Mouse (Mus musculus) MEL (cell line): ENCODE results near the gene Plekhm3. TPM values are rescaled to one million over a fixed set of nuclear protein-coding genes. Genes with fewer than 3 reads are reported as not detected.

Experiments used
- DNase-seq: peaks from one replicate; pipeline ENCODE4 v3.0.0; 2011; ENCODE audit warnings: low read depth, low spot score
- H3K27ac ChIP-seq: 2 replicates; pipeline ENCODE4 v1.5.1; 2012; ENCODE audit warnings: low read depth, mild to moderate bottlenecking, control low read depth, low read length, moderate library complexity; ENCODE audit not compliant: control insufficient read depth
- H3K27me3 ChIP-seq, 2 experiments: fragments of 150-350 bp in 1 of 2; sonication (generic) in 1 of 2; 2 replicates each; pipeline ENCODE4 v1.6.1; 2012; ENCODE audit warnings: low read length in 2 of 2, mild to moderate bottlenecking in 2 of 2, improper control_type of control experiment in 1 of 2, moderate library complexity in 1 of 2; ENCODE audit not compliant: insufficient read depth in 2 of 2, control insufficient read depth in 1 of 2
- H3K36me3 ChIP-seq, 2 experiments: 2 replicates each; pipeline ENCODE4 v1.6.1; 2012 to 2014; ENCODE audit warnings: low read length in 2 of 2, improper control_type of control experiment in 1 of 2, inconsistent platforms in 1 of 2, mild to moderate bottlenecking in 1 of 2; ENCODE audit not compliant: insufficient read depth in 2 of 2, control insufficient read depth in 1 of 2
- H3K4me1 ChIP-seq, 2 experiments: fragments of 150-350 bp in 1 of 2; sonication (generic) in 1 of 2; 2 replicates each; pipeline ENCODE4 v1.6.1; 2012; ENCODE audit warnings: low read length in 2 of 2, improper control_type of control experiment in 1 of 2, mild to moderate bottlenecking in 1 of 2; ENCODE audit not compliant: insufficient read depth in 2 of 2, control insufficient read depth in 1 of 2
- H3K4me3 ChIP-seq, 2 experiments: fragments of 150-350 bp in 1 of 2; sonication (generic) in 1 of 2; 2 replicates each; pipeline ENCODE4 v1.5.1; 2012; ENCODE audit warnings: low read depth in 2 of 2, low read length in 2 of 2, mild to moderate bottlenecking in 2 of 2, moderate library complexity in 2 of 2, control low read depth in 1 of 2, improper control_type of control experiment in 1 of 2; ENCODE audit not compliant: control insufficient read depth in 1 of 2, insufficient read depth in 1 of 2
- H3K79me2 ChIP-seq: 2 replicates; pipeline ENCODE4 v1.6.1; 2012; ENCODE audit warnings: mild to moderate bottlenecking, low read length, moderate library complexity; ENCODE audit not compliant: control insufficient read depth, poor library complexity, insufficient read depth
- H3K9ac ChIP-seq: 2 replicates; pipeline ENCODE4 v1.6.1; 2012; ENCODE audit warnings: low read depth, mild to moderate bottlenecking, control low read depth, low read length, moderate library complexity; ENCODE audit not compliant: control insufficient read depth, poor library complexity, severe bottlenecking
- H3K9me3 ChIP-seq: fragments of 150-350 bp; sonication (generic); replicated peaks from 2 replicates; pipeline ENCODE4 v1.6.1; 2012; ENCODE audit warnings: mild to moderate bottlenecking, low read length, improper control_type of control experiment, moderate library complexity; ENCODE audit not compliant: insufficient read depth
- BHLHE40 ChIP-seq: IDR thresholded peaks from 2 replicates; pipeline ENCODE4 v1.6.1; 2012; ENCODE audit warnings: low read depth, mild to moderate bottlenecking, inconsistent platforms, low read length, improper control_type of control experiment, borderline replicate concordance
- CTCF ChIP-seq, 3 experiments: IDR thresholded peaks in 2 of 3; conservative IDR thresholded peaks in 1 of 3; 2 replicates each; pipeline ENCODE4 v1.5.1; 2011 to 2012; ENCODE audit warnings: low read length in 3 of 3, low read depth in 2 of 3, mild to moderate bottlenecking in 2 of 3, improper control_type of control experiment in 1 of 3, inconsistent platforms in 1 of 3, mixed read lengths in 1 of 3, moderate library complexity in 1 of 3; ENCODE audit not compliant: control insufficient read depth in 1 of 3, insufficient read depth in 1 of 3, poor library complexity in 1 of 3, severe bottlenecking in 1 of 3
- EP300 ChIP-seq, 2 experiments: IDR thresholded peaks; 2 replicates each; pipeline ENCODE4 v1.6.1; 2011; ENCODE audit warnings: improper control_type of control experiment in 2 of 2, low read length in 2 of 2, low read depth in 1 of 2, mild to moderate bottlenecking in 1 of 2
- ETS1 ChIP-seq: IDR thresholded peaks from 2 replicates; pipeline ENCODE4 v1.6.1; 2012; ENCODE audit warnings: low read depth, mild to moderate bottlenecking, inconsistent platforms, low read length, improper control_type of control experiment, moderate library complexity
- GATA1 ChIP-seq: IDR thresholded peaks from 2 replicates; pipeline ENCODE4 v1.6.1; 2011; ENCODE audit warnings: low read depth, low read length, improper control_type of control experiment
- HCFC1 ChIP-seq: IDR thresholded peaks from 2 replicates; pipeline ENCODE4 v1.6.1; 2012; ENCODE audit warnings: low read depth, mild to moderate bottlenecking, inconsistent platforms, low read length, improper control_type of control experiment, moderate library complexity
- JUND ChIP-seq: IDR thresholded peaks from 2 replicates; pipeline ENCODE4 v1.6.1; 2011; ENCODE audit warnings: low read depth, mild to moderate bottlenecking, improper control_type of control experiment, low read length
- KAT2A ChIP-seq: conservative IDR thresholded peaks from 2 replicates; pipeline ENCODE4 v1.6.1; 2012; ENCODE audit warnings: low read depth, low read length, improper control_type of control experiment, inconsistent platforms
- MAFK ChIP-seq: IDR thresholded peaks from 2 replicates; pipeline ENCODE4 v1.6.1; 2011; ENCODE audit warnings: low read depth, mild to moderate bottlenecking, low read length, improper control_type of control experiment, borderline replicate concordance
- MAX ChIP-seq: IDR thresholded peaks from 2 replicates; pipeline ENCODE4 v1.6.1; 2011; ENCODE audit warnings: low read length, improper control_type of control experiment
- MEF2A ChIP-seq: IDR thresholded peaks from 2 replicates; pipeline ENCODE4 v1.6.1; 2014; ENCODE audit warnings: low read depth, mild to moderate bottlenecking, inconsistent platforms, low read length, improper control_type of control experiment; ENCODE audit not compliant: poor library complexity, insufficient replicate concordance, severe bottlenecking; ENCODE audit errors: extremely low read depth
- MXI1 ChIP-seq: IDR thresholded peaks from 2 replicates; pipeline ENCODE4 v1.6.1; 2011; ENCODE audit warnings: mild to moderate bottlenecking, low read depth, low read length, improper control_type of control experiment
- NELFE ChIP-seq: IDR thresholded peaks from 2 replicates; pipeline ENCODE4 v1.6.1; 2011; ENCODE audit warnings: low read depth, low read length, improper control_type of control experiment
- POLR2AphosphoS5 ChIP-seq: IDR thresholded peaks from 2 replicates; pipeline ENCODE4 v1.6.1; 2012; ENCODE audit warnings: low read depth, borderline replicate concordance, mild to moderate bottlenecking, inconsistent platforms, low read length, moderate library complexity, mixed read lengths
- RAD21 ChIP-seq: IDR thresholded peaks from 2 replicates; pipeline ENCODE4 v1.6.1; 2011; ENCODE audit warnings: mild to moderate bottlenecking, low read depth, low read length, improper control_type of control experiment
- RCOR1 ChIP-seq: IDR thresholded peaks from 2 replicates; pipeline ENCODE4 v1.6.1; 2012; ENCODE audit warnings: low read depth, mild to moderate bottlenecking, inconsistent platforms, low read length, improper control_type of control experiment
- SIN3A ChIP-seq: IDR thresholded peaks from 2 replicates; pipeline ENCODE4 v1.6.1; 2012; ENCODE audit warnings: low read length, improper control_type of control experiment, inconsistent platforms
- SMC3 ChIP-seq: IDR thresholded peaks from 2 replicates; pipeline ENCODE4 v1.6.1; 2011; ENCODE audit warnings: low read depth, low read length, improper control_type of control experiment
- TAL1 ChIP-seq: IDR thresholded peaks from 2 replicates; pipeline ENCODE4 v1.6.1; 2012; ENCODE audit warnings: mild to moderate bottlenecking, inconsistent platforms, low read length, moderate library complexity, mixed read lengths
- TBP ChIP-seq: IDR thresholded peaks from 2 replicates; pipeline ENCODE4 v1.8.0; 2011; ENCODE audit warnings: low read depth, low read length, improper control_type of control experiment
- TCF12 ChIP-seq: IDR thresholded peaks from 2 replicates; pipeline ENCODE4 v1.6.1; 2014; ENCODE audit warnings: low read depth, mild to moderate bottlenecking, inconsistent platforms, low read length, improper control_type of control experiment, moderate library complexity
- UBTF ChIP-seq: IDR thresholded peaks from 2 replicates; pipeline ENCODE4 v1.6.1; 2012; ENCODE audit warnings: low read depth, mild to moderate bottlenecking, inconsistent platforms, low read length, improper control_type of control experiment, moderate library complexity, borderline replicate concordance; ENCODE audit not compliant: insufficient read depth
- USF1 ChIP-seq: IDR thresholded peaks from 2 replicates; pipeline ENCODE4 v1.6.1; 2014; ENCODE audit warnings: low read depth, mild to moderate bottlenecking, inconsistent platforms, low read length, improper control_type of control experiment, moderate library complexity
- ZC3H11A ChIP-seq: IDR thresholded peaks from 2 replicates; pipeline ENCODE4 v1.6.1; 2012; ENCODE audit warnings: low read depth, mild to moderate bottlenecking, inconsistent platforms, low read length, improper control_type of control experiment
- ZMIZ1 ChIP-seq: IDR thresholded peaks from 2 replicates; pipeline ENCODE4 v1.6.1; 2012; ENCODE audit warnings: low read depth, mild to moderate bottlenecking, inconsistent platforms, low read length, improper control_type of control experiment, moderate library complexity
- ZNF384 ChIP-seq: IDR thresholded peaks from 2 replicates; pipeline ENCODE4 v1.6.1; 2012; ENCODE audit warnings: low read depth, mild to moderate bottlenecking, inconsistent platforms, low read length, improper control_type of control experiment
- polyA plus RNA-seq, 2 experiments: library from polyadenylated mRNA; stranded (reverse) in 1 of 2; unstranded in 1 of 2; fragments of >175 nt in 1 of 2; fragments of >200 nt in 1 of 2; gene quantifications; 2 replicates each; pipeline versions ENCODE4 v1.2.1 to v1.2.4; 2012; ENCODE audit warnings: low replicate concordance in 2 of 2, low read depth in 1 of 2; ENCODE audit not compliant: insufficient read length in 2 of 2, insufficient read depth in 1 of 2, missing spikeins in 1 of 2
- total RNA-seq: library from RNA; depleted of rRNA; stranded (reverse); fragments of 300-350 nt; gene quantifications from 2 replicates; pipeline ENCODE4 v1.2.3, GENCODE M21; 2012

Plekhm3 gene
- total and polyA plus RNA-seq, 3 experiments, result 1.8 to 2.0 TPM; not detected in 1

DNA sequence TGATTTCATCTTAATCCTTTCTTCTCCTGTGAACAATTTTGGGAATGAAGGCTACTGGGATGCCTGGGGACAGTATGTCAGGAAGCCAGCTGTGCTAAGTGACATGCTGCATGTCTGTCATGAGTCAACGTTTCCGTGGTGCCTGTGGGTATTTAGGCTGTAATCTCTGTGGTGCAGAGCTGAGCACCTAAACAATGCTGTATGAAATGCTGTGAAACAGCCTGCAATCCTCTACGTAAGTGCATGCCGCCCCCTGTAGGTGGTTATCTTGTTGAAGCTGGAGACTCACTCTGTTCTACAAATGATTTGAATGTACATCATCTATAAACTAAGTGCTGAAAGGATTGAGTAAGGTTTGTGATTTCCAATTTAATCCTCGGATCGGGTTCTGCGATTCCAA is 29.5 kb upstream of the Plekhm3 start:
- Histone ChIP-seq H3K27me3 (no peaks in the 10 kb centered on the region; a peak in 1 of 4 replicates), H3K79me2 (no peaks in the 10 kb centered on the region), H3K4me3 (no peak overlapping the region), H3K27ac (no peak overlapping the region), H3K9ac (no peak overlapping the region), H3K4me1 (peaks cover 5% of the 10 kb centered on the region in 2 experiments; a peak in 2 of 4 replicates), H3K9me3 (no peaks in the 10 kb centered on the region), H3K36me3 (peaks cover 0 to 5% of the 10 kb centered on the region in 2 experiments; a peak in 2 of 4 replicates)
- DNase-seq, result peak; percentile 80
- TF ChIP-seq SMC3 (peak; percentile 78), GATA1 (no peak), ZC3H11A (peak; percentile 70), EP300 (IDR thresholded peaks at IDR 0.05; ENCODE audit: low read depth in 1 of 2, low read length in 2 of 2) (no peak), RAD21 (peak; percentile 76), CTCF (IDR thresholded peaks at IDR 0.05 in 2 of 3, conservative IDR thresholded peaks at IDR 0.05 in 1 of 3; ENCODE audit: control insufficient read depth in 1 of 3, insufficient read depth in 1 of 3, low read depth in 2 of 3, low read length in 3 of 3, poor library complexity in 1 of 3, severe bottlenecking in 1 of 3) (peak; percentile 54 to 76 (median 65))

DNA sequence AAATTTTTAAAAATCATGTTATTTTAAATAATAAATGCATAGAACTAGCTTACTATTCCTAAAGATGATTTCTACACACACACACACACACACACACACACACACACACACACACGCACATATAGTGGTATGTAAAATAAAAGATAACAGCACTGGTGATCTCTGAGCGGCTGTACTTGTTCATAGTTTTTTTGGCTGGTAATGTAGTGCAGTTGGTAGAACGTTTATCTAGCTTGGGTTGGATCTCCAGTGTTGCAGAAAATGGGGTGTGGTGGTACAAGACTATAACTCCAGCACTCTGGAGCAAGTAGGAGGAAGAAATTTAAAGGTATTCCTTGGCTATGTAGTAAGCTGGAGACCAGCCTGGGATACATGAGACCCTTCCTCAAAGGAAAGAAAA is 26.6 kb upstream of the Plekhm3 start:
- H3K79me2 ChIP-seq, result no peaks in the 10 kb centered on the region
- TF ChIP-seq UBTF (no peak), HCFC1 (no peak), USF1 (no peak), POLR2AphosphoS5 (no peak), NELFE (no peak), BHLHE40 (no peak), MAX (no peak), JUND (no peak), ZNF384 (peak; percentile 31; the same call in 1 of the 2 replicates), TCF12 (peak; percentile 41; the same call in 1 of the 2 replicates), ZC3H11A (no peak), EP300 (IDR thresholded peaks at IDR 0.05; ENCODE audit: low read depth in 1 of 2, low read length in 2 of 2) (peak; percentile 26 to 50; a peak in 2 of 4 replicates), ETS1 (peak; percentile 47; the same call in 1 of the 2 replicates), GATA1 (peak; percentile 48), SIN3A (no peak), RCOR1 (no peak), TAL1 (no peak), KAT2A (no peak), MEF2A (no peak), MAFK (no peak), MXI1 (no peak), TBP (no peak), ZMIZ1 (no peak)
- no peaks in the 10 kb centered on the region for H3K9me3 ChIP-seq
- peak; percentile 63 for DNase-seq
- H3K27ac ChIP-seq, result no peak overlapping the region
- no peak overlapping the region for H3K4me3 ChIP-seq
- H3K4me1 ChIP-seq, result peaks cover 5% of the 10 kb centered on the region in 2 experiments; a peak in 2 of 4 replicates
- no peak overlapping the region for H3K9ac ChIP-seq
- peaks cover 0 to 5% of the 10 kb centered on the region in 2 experiments; a peak in 2 of 4 replicates for H3K36me3 ChIP-seq
- no peaks in the 10 kb centered on the region for H3K27me3 ChIP-seq
